Mouse (Mus musculus): Measurements from ENCODE around the gene Slc22a3. TPM values are rescaled to one million over a fixed set of nuclear protein-coding genes. Genes with fewer than 3 reads are reported as not detected.

Gene Slc22a3
- polyA plus RNA-seq, 1 experiment from 2014 or later: 0.05 TPM

- Histone ChIP-seq H3K27ac (replicated peaks) (no peak overlapping the region), H3K9ac (ENCODE audit: low read length) (no peak overlapping the region), H3K27me3 (ENCODE audit: control insufficient read depth, insufficient read depth, low read length) (peaks cover 14% of the 10 kb centered on the region; the same call in 1 of the 2 replicates), H3K9me3 (ENCODE audit: control insufficient read depth, low read length) (no peaks in the 10 kb centered on the region), H3K4me2 (replicated peaks; ENCODE audit: low read depth) (peak overlapping the region; percentile 55), H3K4me3 (ENCODE audit: low read depth, low read length) (peak overlapping the region; percentile 33), H3K36me3 (ENCODE audit: control insufficient read depth, insufficient read depth, low read length) (no peaks in the 10 kb centered on the region), H3K4me1 (replicated peaks; ENCODE audit: control insufficient read depth, insufficient read depth) (no peaks in the 10 kb centered on the region)
- no peak for DNase-seq (ENCODE audit: low spot score)
- TF ChIP-seq CTCF (IDR thresholded peaks at IDR 0.05; ENCODE audit: low read depth) (no peak), EP300 (optimal IDR thresholded peaks at IDR 0.05) (no peak)
- ATAC-seq (ENCODE audit: low FRiP score, low TSS enrichment): peak; percentile 10; the same call in 1 of the 2 replicates
- WGBS: 3% methylated on average over 52 of the region's 65 CpGs
Observed at GRCm38 (mm10) chr17:12506903-12507563, 471 bp downstream of the Slc22a3 start.

- H3K4me2 ChIP-seq (replicated peaks; ENCODE audit: low read depth): no peak overlapping the region
- no peak overlapping the region for H3K9ac ChIP-seq (ENCODE audit: low read length)
- TF ChIP-seq EP300 (optimal IDR thresholded peaks at IDR 0.05) (no peak), CTCF (IDR thresholded peaks at IDR 0.05; ENCODE audit: low read depth) (no peak)
- ATAC-seq (ENCODE audit: low FRiP score, low TSS enrichment) (no peak), DNase-seq (ENCODE audit: low spot score) (no peak)
- H3K27ac ChIP-seq (replicated peaks): no peak overlapping the region
- H3K9me3 ChIP-seq (ENCODE audit: control insufficient read depth, low read length): no peaks in the 10 kb centered on the region
- H3K4me3 ChIP-seq (ENCODE audit: low read depth, low read length): no peak overlapping the region
- no peaks in the 10 kb centered on the region for H3K4me1 ChIP-seq (replicated peaks; ENCODE audit: control insufficient read depth, insufficient read depth)
- H3K36me3 ChIP-seq (ENCODE audit: control insufficient read depth, insufficient read depth, low read length): no peaks in the 10 kb centered on the region
- WGBS: 69% methylated on average over 6 of the region's 6 CpGs
- H3K27me3 ChIP-seq (ENCODE audit: control insufficient read depth, insufficient read depth, low read length): peaks cover 14% of the 10 kb centered on the region; the same call in 1 of the 2 replicates
Observed at GRCm38 (mm10) chr17:12505708-12506107, 1.8 kb downstream of the Slc22a3 start.

- Histone ChIP-seq H3K4me3 (ENCODE audit: low read depth, low read length) (no peak overlapping the region), H3K9ac (ENCODE audit: low read length) (no peak overlapping the region), H3K4me2 (replicated peaks; ENCODE audit: low read depth) (no peak overlapping the region), H3K27me3 (ENCODE audit: control insufficient read depth, insufficient read depth, low read length) (no peaks in the 10 kb centered on the region), H3K36me3 (ENCODE audit: control insufficient read depth, insufficient read depth, low read length) (no peaks in the 10 kb centered on the region), H3K4me1 (replicated peaks; ENCODE audit: control insufficient read depth, insufficient read depth) (no peaks in the 10 kb centered on the region), H3K9me3 (ENCODE audit: control insufficient read depth, low read length) (no peaks in the 10 kb centered on the region), H3K27ac (replicated peaks) (no peak overlapping the region)
- no peak for ATAC-seq (ENCODE audit: low FRiP score, low TSS enrichment)
- DNase-seq (ENCODE audit: low spot score): no peak
- no peak for TF ChIP-seq EP300 (optimal IDR thresholded peaks at IDR 0.05)
- 80% methylated on average over 8 of the region's 8 CpGs for WGBS
Observed at GRCm38 (mm10) chr17:12499426-12499825, 8.1 kb downstream of the Slc22a3 start.

GRCm38 (mm10) chr17:12495558-12495957, 11.9 kb downstream of the Slc22a3 start:
- Histone ChIP-seq H3K4me1 (replicated peaks; ENCODE audit: control insufficient read depth, insufficient read depth) (no peaks in the 10 kb centered on the region), H3K4me2 (replicated peaks; ENCODE audit: low read depth) (no peak overlapping the region), H3K27ac (replicated peaks) (no peak overlapping the region), H3K9ac (ENCODE audit: low read length) (no peak overlapping the region), H3K36me3 (ENCODE audit: control insufficient read depth, insufficient read depth, low read length) (no peaks in the 10 kb centered on the region), H3K27me3 (ENCODE audit: control insufficient read depth, insufficient read depth, low read length) (no peaks in the 10 kb centered on the region), H3K4me3 (ENCODE audit: low read depth, low read length) (no peak overlapping the region), H3K9me3 (ENCODE audit: control insufficient read depth, low read length) (no peaks in the 10 kb centered on the region)
- TF ChIP-seq CTCF (IDR thresholded peaks at IDR 0.05; ENCODE audit: low read depth) (no peak), EP300 (optimal IDR thresholded peaks at IDR 0.05) (no peak)
- ATAC-seq (ENCODE audit: low FRiP score, low TSS enrichment): no peak
- DNase-seq (ENCODE audit: low spot score): no peak
- WGBS: 46% methylated on average over 3 of the region's 3 CpGs

DNA sequence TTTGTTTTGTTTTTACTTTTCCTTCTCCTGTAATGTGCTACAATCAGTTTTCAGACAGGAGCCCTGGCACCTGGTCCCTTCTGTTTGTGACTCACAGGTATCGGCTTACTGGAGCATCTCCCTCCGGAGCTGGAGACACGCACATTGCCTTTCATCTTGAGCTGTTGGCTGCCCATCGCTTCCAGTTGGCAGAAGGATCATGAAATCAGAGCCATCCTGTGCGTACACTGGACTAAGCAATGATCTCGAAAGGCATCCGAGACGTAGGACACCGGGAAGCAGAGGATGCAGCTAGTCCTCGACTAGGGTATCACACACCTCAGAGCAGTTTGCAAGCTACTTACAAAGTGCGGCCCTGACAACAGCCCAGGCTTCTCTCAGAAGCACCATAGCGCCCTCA, 15.9 kb downstream of the Slc22a3 start:
- Histone ChIP-seq H3K36me3 (ENCODE audit: control insufficient read depth, insufficient read depth, low read length) (no peaks in the 10 kb centered on the region), H3K4me3 (ENCODE audit: low read depth, low read length) (no peak overlapping the region), H3K4me1 (replicated peaks; ENCODE audit: control insufficient read depth, insufficient read depth) (no peaks in the 10 kb centered on the region), H3K27me3 (ENCODE audit: control insufficient read depth, insufficient read depth, low read length) (no peaks in the 10 kb centered on the region), H3K9ac (ENCODE audit: low read length) (no peak overlapping the region), H3K4me2 (replicated peaks; ENCODE audit: low read depth) (no peak overlapping the region), H3K27ac (replicated peaks) (no peak overlapping the region), H3K9me3 (ENCODE audit: control insufficient read depth, low read length) (no peaks in the 10 kb centered on the region)
- TF ChIP-seq CTCF (IDR thresholded peaks at IDR 0.05; ENCODE audit: low read depth): no peak
- TF ChIP-seq EP300 (optimal IDR thresholded peaks at IDR 0.05): no peak
- 82% methylated on average over 12 of the region's 12 CpGs for WGBS
- ATAC-seq (ENCODE audit: low FRiP score, low TSS enrichment) (no peak), DNase-seq (ENCODE audit: low spot score) (no peak)

DNA sequence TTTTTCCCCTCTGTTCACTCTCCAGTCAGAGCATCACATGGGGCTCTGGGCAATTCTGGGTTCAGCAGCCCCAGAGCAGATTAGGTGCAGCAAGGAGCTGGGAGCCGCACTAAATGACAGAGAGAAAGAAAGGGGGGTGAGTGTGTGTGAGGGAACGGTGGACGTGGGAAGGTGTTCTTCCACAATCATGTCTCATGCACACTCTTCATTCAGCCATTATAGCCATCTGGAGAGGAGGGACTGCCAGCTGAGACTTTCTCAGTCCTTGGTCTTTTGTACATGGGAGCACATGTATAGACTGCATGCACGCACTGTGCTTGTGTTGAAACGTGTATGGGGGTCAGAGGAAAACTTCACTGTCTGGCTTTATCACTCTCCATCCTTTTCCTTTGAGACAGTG, 17.6 kb downstream of the Slc22a3 start:
- no peak overlapping the region for H3K4me2 ChIP-seq (replicated peaks; ENCODE audit: low read depth)
- no peaks in the 10 kb centered on the region for H3K9me3 ChIP-seq (ENCODE audit: control insufficient read depth, low read length)
- no peak for ATAC-seq (ENCODE audit: low FRiP score, low TSS enrichment)
- no peaks in the 10 kb centered on the region for H3K27me3 ChIP-seq (ENCODE audit: control insufficient read depth, insufficient read depth, low read length)
- TF ChIP-seq EP300 (optimal IDR thresholded peaks at IDR 0.05) (no peak), CTCF (IDR thresholded peaks at IDR 0.05; ENCODE audit: low read depth) (no peak)
- no peak overlapping the region for H3K27ac ChIP-seq (replicated peaks)
- WGBS: 83% methylated on average over 5 of the region's 5 CpGs
- no peaks in the 10 kb centered on the region for H3K4me1 ChIP-seq (replicated peaks; ENCODE audit: control insufficient read depth, insufficient read depth)
- no peak overlapping the region for H3K9ac ChIP-seq (ENCODE audit: low read length)
- DNase-seq (ENCODE audit: low spot score): no peak
- H3K4me3 ChIP-seq (ENCODE audit: low read depth, low read length): no peak overlapping the region
- H3K36me3 ChIP-seq (ENCODE audit: control insufficient read depth, insufficient read depth, low read length): no peaks in the 10 kb centered on the region

Measured in stomach, postnatal 0 days (tissue).